Mouse (Mus musculus): Measurements from ENCODE around the gene Upk1a.

Gene Upk1a

DNA sequence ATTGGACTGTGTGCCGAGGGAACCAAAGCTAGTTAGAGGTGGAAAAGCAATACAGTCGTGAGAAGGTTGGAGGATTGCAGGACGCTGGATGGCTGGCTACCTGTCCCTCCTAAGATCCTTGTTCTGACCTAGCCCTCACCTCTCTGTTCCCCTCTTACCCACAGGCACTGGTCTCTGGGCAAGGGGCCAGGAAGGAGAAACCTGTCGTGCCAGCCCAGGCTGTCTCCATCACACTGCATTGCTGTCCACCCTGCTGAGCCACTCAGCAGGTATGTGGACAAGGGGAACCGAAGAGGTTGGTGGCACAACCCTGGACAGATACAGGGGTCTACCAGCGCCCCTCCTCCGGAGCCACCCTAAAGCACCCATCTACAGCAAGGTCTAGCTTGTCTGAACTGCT is 12.0 kb downstream of the Upk1a start:
- peak in 1 of 2 experiments; percentile 54 for DNase-seq

DNA sequence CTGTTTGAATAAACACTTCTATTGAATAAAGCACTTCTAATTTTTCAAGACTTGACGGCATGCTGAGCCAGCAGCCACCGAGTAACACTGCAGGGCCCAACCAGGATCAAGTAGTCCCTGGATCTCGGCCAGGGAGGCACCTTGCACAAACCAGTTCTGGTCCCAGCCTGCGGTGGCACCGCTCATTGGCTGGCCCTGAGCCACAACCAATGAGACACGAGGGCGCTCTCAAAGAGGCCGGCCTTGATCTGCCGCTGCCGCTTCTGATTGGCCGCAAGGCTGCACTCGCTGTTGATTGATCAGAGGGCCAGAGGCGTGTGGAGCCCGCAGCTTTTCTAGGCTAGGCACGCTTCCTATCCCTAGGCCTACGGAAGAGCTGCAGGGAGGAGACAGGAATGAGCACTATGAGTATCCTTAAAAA is 12.7 kb downstream of the Upk1a start:
- DNase-seq = peak; percentile 95 to 98

DNA sequence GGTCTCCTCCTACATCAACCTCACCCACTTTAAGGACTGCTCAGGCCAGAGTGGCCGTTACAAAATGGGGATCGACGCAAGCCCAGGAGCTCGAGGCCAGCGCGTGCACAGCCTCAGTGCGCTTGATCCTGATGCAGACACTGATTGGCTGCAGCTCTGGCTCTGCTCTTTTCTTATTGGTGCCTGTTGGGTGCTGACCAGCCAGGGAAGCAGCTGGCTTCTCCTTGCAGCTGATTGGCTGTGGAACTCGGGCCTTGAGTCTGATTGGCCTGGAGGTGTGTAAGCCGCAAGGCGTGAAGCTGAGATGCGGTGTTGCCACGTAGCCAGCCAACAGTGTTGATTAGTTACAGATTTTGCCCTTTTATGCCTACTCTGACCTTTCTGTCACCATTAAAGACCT is 13.9 kb downstream of the Upk1a start, which contains the start of gene Zbtb32:
Gene Zbtb32, minus strand, starts transcription at position 124 of the 400 bp plus-strand sequence.
- DNase-seq = no peak

DNA sequence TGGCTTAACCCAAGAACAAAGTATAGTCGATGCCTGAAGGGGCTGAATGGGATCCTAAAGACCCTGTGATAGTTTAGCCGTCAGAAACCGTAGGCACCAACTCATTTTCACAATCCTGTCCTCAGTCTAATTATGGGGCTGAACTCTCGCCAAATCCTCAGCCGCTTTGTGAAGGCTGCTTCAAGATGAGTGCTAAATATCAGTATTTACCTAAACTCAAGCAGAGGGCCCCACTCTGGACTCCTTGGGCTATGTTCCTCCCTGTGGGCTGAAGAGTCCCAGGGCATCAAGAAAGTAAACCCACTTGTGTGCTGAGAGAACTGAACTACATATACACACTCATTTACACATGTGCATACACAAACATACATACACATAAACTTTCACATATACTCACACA is 15.8 kb downstream of the Upk1a start:
- no peak for DNase-seq

DNA sequence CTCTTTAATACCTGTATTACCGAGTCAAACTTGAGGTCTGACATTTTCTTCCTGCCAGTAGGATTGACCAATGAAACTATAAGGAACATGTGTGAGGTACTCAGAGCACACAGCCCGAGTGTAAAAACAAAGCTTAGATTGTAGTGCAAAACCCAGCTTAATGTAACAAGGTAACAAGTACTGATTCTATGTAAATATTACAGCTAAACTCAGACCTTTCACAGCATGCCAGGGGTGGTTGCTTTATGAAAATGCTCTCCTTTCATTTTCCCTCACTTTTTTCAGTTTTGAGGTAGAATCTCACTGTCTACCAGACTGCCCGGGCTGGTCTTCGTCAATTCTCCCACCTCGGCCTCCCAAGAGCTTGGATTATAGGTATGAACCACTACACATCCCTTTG is 16.6 kb downstream of the Upk1a start:
- DNase-seq = no peak

DNA sequence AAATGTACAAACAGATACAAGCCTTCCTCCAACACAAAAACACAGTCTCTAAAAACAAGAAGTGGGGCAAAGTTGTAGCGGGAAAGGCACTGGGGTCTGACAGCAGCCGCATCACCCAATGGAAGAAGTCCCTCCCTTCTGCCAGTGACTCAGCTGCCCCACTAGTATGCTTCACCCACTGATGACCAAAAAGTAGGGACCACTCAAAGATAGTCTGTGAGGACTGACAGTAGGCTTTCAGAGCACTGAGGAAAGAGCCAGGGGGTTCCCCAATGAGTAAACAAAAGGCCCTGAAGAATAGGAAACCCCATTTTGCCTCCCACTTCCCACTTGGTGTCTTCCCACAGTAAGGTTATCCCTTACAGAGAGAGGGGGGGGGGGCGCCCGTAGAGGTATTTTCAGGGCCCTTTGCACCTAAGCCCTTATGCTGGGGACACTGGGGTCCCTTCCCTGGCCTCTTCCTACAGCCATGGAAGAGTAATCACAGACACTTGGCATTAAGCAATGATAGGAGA is 18.1 kb downstream of the Upk1a start:
- DNase-seq = no peak

DNA sequence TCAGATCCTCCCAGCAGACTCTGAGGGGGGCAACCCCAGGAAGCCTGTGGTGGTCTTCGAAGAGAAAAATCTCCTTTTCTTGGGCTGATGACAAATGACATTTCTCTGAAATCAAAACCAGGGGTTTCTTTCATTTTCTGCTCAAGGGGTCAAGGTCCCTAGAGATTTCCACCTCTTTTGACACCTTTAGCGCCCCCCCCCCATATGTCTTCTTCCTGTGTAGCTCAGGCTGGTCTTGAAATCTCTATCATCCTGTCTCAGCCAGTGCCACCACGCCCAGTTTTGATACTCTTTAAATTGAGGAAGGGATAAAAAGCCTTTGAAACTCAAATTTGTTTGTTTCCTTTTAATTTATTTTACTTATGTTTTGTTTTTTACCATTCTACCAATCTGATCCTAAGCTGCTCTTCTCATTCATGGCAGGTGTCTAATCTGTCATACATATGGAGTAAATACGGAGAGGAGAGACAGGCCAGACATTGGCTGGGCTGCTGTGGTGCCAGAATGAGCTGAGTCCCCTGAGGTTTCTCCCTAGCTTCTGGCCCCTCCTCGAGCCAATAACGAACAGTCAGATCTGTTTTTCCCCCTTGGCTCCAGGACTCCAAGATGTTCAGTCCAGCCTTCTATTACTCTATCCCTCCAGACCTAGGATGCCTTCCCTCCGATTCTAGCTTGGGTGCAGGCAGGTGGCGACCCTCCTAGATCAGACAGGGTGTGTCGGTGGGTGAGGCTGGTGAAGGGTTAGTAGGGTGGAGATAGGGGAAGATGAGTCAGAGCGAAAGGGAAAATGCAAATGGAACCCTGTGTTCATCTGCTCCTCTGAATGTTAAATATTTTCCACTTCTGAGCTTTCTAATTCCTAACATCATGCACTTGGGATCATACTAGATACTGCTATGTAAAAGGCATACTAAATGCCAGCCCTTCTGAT is 18.8 kb downstream of the Upk1a start:
- no peak for DNase-seq

DNA sequence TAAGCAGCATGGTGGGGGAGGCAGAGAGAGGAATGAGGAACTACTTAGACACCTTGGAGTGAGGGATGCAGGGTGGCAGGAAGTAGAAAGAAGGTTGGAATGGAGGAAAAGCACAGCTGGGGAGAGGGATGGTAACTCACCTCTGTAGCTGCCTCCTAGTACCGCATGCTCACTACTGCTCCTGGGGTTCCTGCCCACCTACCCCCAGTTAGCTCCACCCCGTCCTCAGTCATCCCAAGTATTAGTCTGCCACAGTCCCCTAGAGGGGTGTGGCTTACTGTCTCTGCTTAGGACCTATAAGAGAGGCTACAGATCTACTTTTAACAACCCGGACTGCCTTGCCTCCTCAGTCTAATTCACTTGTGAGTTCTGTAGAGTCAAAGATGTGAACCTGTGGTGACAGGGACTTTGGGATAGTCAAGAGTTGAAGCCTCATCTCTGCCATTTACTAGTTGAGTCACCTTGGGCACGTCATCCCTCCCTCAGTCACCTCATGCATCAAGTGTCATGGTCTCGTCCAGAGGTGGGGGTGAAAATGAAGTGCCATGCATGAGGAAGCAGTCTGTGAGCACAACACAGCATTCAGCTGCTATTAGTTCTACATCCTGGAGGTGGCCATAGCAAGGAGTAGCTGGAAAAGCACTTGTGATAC is 19.7 kb downstream of the Upk1a start:
- no peak for DNase-seq

DNA sequence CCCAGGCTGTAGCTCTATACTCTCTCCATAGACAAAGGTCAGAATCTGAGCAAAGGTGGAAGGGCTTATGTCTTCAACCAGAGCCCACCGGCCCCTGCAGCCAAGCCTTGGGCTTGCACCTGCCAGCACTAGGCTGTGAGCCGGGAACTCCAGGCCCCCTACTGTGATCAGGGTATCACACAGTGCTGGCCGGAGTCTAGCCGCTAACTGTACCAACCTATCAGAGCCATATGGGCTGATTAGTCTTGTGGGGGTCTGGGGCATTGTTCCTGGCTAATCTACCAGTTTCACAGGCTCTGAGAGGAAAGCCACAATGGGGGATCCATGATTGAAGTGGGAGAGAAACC is 21.1 kb downstream of the Upk1a start:
- no peak for DNase-seq

DNA sequence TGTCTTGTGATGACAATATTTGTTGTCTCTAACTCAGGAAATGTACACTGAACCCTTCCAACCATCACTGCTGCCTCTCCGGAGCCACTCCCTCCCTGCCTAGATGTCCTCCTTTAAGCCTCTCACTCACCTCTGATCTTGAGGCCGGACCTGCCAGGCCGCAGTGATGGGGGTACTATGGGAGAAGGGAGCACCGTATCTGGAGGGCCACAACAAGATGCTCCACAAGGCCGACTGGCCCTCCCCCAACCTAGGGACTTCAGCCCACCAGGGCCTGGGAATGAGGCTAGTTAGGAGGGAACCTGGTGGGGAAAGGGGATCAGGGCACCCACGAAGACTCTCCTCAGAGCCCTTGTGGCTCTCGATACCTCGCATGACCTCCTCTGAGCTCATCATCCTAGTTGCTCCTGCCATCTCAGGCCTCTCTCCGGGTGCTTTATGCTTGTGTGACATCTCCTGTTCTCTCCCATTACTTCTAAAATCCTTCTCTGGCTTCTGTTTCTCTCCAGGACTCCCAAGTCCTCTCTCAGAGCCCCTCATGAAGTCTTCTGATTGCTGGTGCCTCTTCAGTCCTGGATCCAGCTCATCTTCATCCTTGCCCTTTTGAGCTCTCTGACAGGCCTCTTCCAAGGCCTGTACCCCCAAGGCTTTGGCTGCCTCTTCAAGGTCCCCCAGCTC is 21.6 kb downstream of the Upk1a start:
- no peak for DNase-seq

DNA sequence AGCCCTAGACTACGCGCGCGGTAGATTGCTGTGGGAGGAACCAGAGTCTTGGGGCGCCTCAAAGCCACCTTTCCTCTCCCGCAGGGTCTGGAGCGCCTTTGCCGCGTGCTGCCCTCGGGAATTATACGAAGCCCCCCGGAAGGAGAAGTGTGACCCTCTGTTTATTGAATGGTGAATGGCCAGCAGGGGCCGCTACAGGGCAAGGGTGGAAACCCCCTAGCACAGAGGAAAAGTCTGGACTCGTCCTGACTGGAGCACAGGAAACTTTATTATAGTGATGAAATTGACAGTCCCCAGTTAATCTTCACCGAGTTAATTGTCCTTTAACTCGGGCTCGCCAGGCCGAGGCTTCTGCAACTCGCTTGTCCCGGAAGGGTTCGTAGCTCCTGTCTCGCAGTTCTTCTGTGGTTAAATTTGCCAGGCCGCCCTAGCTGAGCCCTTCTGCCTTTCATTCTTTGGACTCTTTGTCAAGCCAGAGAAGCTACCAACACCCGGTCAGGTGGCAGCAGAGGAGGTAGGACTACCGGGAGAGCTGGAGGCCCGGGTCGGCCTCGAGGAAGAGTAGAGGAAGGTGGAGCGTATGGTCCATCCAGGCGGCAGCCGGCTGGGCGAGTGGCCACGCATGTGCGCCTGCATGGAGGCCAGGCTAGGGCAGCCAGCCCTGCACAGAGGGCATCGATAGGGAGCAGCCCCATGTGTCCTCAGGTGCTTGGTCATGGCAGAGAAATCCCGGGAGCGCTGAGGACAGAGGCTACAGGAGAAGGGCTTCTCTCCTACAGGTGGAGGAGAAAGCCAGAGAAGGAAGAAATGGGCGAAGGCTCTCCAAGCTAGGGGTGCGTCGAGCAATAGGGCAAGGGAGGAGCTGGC is 23.0 kb downstream of the Upk1a start:
- DNase-seq = peak; percentile 86 to 91

DNA sequence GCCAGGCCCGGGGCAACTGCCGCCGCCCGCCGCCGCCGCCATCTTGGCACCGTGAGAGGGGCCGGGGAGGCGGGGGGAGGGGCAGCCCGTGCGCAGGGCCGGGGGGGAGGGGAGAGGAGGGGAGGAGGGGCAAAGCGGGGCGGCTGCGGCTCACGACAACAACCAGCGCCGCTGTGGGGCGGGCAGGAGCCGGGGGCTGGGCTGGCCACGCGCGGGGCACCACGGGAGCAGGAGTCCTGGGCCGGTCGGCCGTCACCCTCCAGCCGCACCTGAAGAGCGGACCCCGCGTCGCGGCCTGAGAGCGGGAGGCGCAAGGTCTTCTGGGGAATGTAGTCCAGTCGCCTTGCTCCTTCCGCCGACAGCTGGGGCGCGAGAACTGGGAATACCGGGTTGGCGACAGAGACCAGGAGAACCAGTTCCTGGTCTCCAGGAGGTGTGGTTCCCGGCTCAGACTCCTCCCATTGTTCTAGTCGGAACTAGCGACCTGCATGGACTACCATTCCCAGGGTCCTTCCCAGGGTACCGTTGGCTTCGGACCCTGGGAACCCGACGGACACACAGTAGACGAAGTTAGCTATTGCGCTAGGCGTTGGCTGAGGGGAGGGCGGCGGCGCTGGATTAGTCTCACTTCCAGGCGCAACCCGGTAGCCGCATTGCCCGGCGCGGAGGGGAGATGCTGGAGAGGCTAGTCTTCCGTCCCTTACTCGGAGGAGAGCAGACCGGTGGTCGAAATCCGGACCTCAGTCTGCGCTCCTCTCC is 23.8 kb downstream of the Upk1a start, which contains the start of gene Kmt2b:
Gene Kmt2b, minus strand, starts transcription at position 51 of the 759 bp plus-strand sequence.
- DNase-seq = peak; percentile 96 to 98

DNA sequence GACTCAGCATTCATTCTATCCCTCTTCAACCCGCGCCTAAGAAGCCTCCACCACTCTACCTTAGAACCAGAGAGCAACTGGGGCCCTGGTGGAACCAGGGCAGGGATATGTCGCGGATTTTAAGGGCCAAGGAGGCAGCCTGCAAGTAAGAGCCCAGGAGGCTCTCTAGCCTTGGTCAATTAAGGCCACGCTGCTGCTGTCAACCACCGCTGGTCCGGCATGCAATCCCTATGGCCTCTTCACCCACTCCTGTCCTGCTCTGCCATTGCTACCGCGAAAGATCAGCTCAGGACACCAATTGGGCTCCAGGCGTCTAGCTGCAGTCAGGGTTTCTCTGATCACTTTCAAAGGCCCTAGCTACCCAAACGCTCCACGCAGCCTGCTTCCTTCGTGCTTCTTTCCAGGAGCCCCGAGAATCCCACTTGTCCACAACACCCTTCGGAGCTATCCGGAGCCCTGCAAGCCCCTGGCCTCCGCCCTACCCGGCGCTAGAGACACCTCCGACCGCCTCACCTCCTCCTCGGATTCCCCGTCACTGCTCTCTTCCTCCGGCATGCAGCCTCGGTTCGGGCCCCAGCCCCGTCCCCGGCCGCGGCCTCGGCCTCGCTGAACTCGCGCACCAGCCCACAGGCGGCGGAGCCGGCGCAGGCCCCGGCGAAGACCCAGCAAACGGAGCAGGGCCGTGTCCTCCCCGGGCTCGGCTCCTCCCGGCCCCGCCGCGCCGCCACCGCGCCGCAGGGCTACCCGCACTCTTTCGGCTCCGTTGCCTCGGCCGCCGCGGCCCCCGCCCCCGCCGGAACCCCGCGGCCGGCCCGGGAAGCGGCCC is 24.6 kb downstream of the Upk1a start:
- DNase-seq = peak in 1 of 2 experiments; percentile 81

DNA sequence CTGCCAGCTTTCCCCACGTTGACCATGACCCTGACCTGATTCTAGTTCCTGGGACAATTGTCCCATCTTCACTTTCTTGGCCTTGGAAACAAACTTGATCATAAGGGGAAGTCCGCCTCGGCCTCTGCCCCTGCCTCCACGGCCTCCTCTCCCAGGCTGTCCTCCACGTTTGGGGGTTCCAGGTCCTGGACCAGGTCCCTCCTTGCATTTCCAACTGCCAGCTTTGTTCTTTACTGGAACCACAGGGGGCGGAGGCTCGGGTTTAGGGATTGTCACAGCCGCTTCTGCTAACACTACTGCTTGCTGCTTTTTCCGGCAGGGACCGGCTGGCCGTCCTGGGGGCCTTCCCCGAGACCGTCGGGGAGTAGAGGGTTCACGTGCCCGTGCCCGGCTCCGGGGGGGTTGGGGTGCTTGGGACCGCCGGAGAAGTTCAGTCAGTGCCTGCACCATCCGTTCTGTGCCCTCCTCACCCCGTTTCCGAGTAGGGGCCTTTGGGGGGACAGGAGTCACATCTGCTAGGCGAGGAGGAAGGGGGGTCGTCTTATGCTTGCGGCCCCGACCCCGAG is 26.1 kb downstream of the Upk1a start:
- no peak for DNase-seq

DNA sequence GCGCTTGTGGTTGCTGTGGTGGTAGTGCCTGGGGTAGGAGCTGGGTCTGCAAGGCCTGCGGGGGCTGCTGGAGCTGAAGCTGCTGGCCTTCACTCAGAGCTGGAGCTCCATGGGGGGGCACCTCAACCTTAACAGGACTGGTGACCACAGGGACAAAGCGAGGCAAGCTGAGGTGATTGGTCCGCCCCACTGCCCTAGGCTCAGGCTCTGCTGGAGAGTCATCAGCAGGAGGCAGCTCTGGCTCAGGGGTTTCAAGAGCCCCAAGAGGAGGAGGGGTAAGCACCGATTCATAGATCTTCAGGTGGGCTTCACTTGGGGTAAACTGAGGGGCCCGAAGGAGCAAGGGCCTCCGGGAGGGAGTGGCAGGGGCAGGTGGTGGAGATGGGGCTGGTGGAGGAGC is 27.5 kb downstream of the Upk1a start:
- DNase-seq = no peak

DNA sequence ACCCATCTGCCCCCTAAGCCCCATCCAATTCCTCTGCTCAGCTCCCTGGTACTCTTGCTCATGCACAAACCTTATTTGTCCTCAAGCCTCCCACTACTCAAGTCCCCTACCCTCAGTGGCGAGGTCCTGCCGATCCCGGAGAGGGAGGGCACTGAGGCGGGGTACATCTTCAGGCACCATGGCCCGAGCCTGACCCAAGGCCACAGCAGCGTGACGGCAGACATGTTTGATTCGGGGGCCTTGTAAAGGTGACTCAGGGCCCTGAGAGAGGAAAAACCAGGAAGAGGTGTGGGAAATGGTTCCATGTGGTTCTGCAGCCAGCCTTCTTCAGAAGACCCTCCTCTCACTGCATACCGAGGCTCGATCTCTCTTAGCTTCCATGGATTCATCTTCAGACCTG is 28.3 kb downstream of the Upk1a start:
- no peak for DNase-seq

DNA sequence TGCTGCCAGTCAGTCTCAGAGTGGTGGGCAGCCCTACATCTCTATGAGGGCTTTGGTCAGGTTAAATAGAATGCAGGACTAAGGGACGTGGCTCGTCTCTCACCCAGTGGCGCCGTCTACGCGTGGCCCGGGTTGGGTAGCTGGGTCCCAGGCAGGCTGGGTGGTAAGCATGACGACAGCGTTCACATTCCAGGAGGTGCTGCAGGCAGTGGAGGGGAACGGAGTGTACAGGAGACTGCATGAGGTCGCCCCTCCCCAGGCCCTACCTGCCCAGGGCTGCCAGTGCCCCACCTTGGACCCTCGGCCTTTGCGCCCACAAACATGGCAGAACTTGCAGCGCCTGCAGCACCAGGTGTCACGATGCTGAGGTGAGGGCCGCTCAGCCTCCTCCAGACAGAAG is 31.1 kb downstream of the Upk1a start:
- DNase-seq = no peak

DNA sequence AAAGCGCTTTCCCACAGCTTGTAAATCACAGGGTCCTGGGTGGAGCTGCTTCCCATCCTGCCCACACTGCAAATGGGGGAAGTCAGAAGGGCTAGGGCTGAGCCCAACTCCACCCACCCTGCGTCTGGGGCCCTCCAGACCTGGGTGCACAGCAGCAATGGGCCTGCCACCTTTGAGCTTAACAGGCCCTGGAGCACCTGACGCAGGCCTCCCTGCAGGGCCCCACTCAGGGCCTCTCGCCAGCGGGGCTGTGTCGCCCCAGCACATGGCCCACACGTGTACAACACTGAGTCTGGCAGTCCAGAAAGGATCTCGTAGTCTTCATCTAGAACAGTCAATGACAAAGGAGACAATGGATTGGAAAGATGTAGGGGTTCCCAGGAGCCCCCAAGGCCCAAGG is 32.7 kb downstream of the Upk1a start:
- DNase-seq = no peak

DNA sequence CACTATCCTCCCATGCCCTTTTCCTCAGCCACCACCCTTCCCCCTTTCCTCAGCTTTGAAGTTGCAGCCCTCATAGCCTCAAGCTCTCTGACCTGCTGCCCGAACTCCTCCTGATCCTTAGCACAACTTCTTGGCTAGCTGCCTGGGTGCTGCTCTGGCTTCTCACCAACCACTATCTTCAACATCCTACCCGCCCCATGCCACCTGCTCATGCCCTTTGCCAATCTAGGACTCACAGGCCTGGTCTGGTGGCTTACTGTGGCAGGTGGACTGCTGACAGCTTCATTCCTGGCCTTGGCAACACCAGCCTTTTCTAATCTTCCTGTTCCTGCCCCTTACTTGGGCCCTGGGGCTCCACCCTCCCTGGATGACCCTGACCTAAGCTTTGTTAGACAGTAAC is 39.7 kb downstream of the Upk1a start:
- DNase-seq = peak; percentile 87 to 91

DNA sequence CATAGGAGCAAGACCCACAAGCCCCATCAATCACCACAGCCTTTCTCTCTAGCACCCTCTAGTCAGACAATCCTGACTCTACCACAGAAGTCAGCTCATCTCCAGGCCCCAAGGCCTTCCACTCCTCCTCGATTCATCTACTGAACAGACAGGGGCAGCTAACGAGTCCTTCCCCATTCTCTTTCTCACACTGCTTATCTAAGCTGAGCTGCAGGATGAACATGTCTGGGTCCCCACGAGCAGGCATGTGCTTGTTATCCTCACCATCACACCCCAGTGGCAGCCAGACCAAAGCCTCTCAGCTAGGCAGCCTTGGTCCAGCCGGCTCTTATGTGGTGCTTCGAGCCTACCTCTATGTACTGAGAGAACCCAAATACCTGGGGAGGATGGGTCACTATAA is 40.3 kb downstream of the Upk1a start:
- no peak for DNase-seq

Data from cerebellum, postnatal 25 days (tissue).